ENCODE assay signal across 7 mouse cellular contexts in genomic region chr10:20547951-20548551, GRCm38 (mm10).
DNase-seq lines count a peak whose midpoint lies in the region; ATAC-seq and TF ChIP-seq lines count a peak whose summit lies in the region.

No protein-coding gene starts in this region.

- no peak for ATAC-seq in liver, embryonic 14.5 days (ENCODE audit: insufficient read depth)
- ATAC-seq in midbrain, postnatal 0 days (ENCODE audit: low FRiP score) = peak; percentile 64

- peak; percentile 47 for TF ChIP-seq CTCF in liver, embryonic 14.5 days (IDR thresholded peaks at IDR 0.05; ENCODE audit: low read depth)
- peak; percentile 58 for TF ChIP-seq CTCF in midbrain, postnatal 0 days (IDR thresholded peaks at IDR 0.05)

- H3K27me3 ChIP-seq in forebrain, embryonic 10.5 days (ENCODE audit: poor library complexity, severe bottlenecking) = peaks cover 40% of the 10 kb centered on the region
- no peaks in the 10 kb centered on the region for H3K27me3 ChIP-seq in liver, embryonic 14.5 days (ENCODE audit: control insufficient read depth, insufficient read depth, low read length)
- no peaks in the 10 kb centered on the region for H3K27me3 ChIP-seq in midbrain, postnatal 0 days (ENCODE audit: insufficient read depth, low read length)

- intact Hi-C loops in heart, postnatal 10 days (cut with DNase I) = loop anchor here (5.0 to 10.0 kb wide), 3 partner anchors 56 to 174 kb away; no protein-coding TSS in a partner anchor

- 2% methylated on average over 19 of the region's 19 CpGs for WGBS in forebrain, embryonic 10.5 days
- 2% methylated on average over 19 of the region's 19 CpGs for WGBS in liver, embryonic 14.5 days (ENCODE audit: insufficient replicate concordance)
- WGBS in midbrain, postnatal 0 days = under 1% methylated on average over 19 of the region's 19 CpGs

- TF ChIP-seq EP300 in liver, embryonic 14.5 days (IDR thresholded peaks at IDR 0.05; ENCODE audit: low read depth) = no peak

- H3K4me3 ChIP-seq in forebrain, embryonic 10.5 days = peak overlapping the region; percentile 53
- H3K4me3 ChIP-seq in liver, embryonic 14.5 days (ENCODE audit: insufficient read depth in 1 of 2, low read depth in 2 of 2, low read length in 2 of 2) = peak overlapping the region; percentile 15 to 25
- H3K4me3 ChIP-seq in midbrain, postnatal 0 days (ENCODE audit: low read depth, low read length) = peak overlapping the region; percentile 38

- peak overlapping the region; percentile 83 for H3K27ac ChIP-seq in forebrain, embryonic 10.5 days
- no peak overlapping the region for H3K27ac ChIP-seq in liver, embryonic 14.5 days
- H3K27ac ChIP-seq in midbrain, postnatal 0 days (ENCODE audit: low read depth, low read length) = peak overlapping the region; percentile 74

- no peaks in the 10 kb centered on the region for H3K9me3 ChIP-seq in forebrain, embryonic 10.5 days
- no peaks in the 10 kb centered on the region for H3K9me3 ChIP-seq in liver, embryonic 14.5 days (ENCODE audit: control insufficient read depth, low read length)
- H3K9me3 ChIP-seq in midbrain, postnatal 0 days (ENCODE audit: low read length) = no peaks in the 10 kb centered on the region

- no peak overlapping the region for H3K9ac ChIP-seq in liver, embryonic 14.5 days (replicated peaks)
- H3K9ac ChIP-seq in midbrain, postnatal 0 days (replicated peaks; ENCODE audit: low read length, poor library complexity, severe bottlenecking) = peak overlapping the region; percentile 54

- H3K36me3 ChIP-seq in forebrain, embryonic 10.5 days (replicated peaks) = no peaks in the 10 kb centered on the region
- H3K36me3 ChIP-seq in liver, embryonic 14.5 days (replicated peaks; ENCODE audit: control insufficient read depth, insufficient read depth, low read depth) = no peaks in the 10 kb centered on the region
- no peaks in the 10 kb centered on the region for H3K36me3 ChIP-seq in midbrain, postnatal 0 days (ENCODE audit: insufficient read depth, low read length)

- peaks cover 30% of the 10 kb centered on the region for H3K4me1 ChIP-seq in forebrain, embryonic 10.5 days
- no peaks in the 10 kb centered on the region for H3K4me1 ChIP-seq in liver, embryonic 14.5 days (replicated peaks; ENCODE audit: control insufficient read depth in 2 of 2, insufficient read depth in 2 of 2, low read length in 1 of 2)
- peaks cover 5% of the 10 kb centered on the region; the same call in 1 of the 2 replicates for H3K4me1 ChIP-seq in midbrain, postnatal 0 days (ENCODE audit: insufficient read depth, low read length)

- DNase-seq in brain, adult 2 months (ENCODE audit: low read depth, low spot score) = peak; percentile 72
- peak; percentile 52 for DNase-seq in forebrain, embryonic 10.5 days (ENCODE audit: extremely low spot score, low spot score)
- DNase-seq in heart, postnatal 10 days = peak; percentile 72
- peak; percentile 50 to 76 for DNase-seq in kidney, postnatal 36 days
- DNase-seq in liver, embryonic 14.5 days (ENCODE audit: low read depth in 3 of 3, low spot score in 3 of 3) = no peak
- DNase-seq in midbrain, postnatal 0 days (ENCODE audit: low spot score) = peak; percentile 66
- DNase-seq in telencephalon, adult 2 months (ENCODE audit: low read depth, low spot score) = peak; percentile 16

- peak overlapping the region; percentile 53 for H3K4me2 ChIP-seq in liver, embryonic 14.5 days (ENCODE audit: low read depth)
- peak overlapping the region; percentile 70 for H3K4me2 ChIP-seq in midbrain, postnatal 0 days (ENCODE audit: low read depth, low read length, poor library complexity, severe bottlenecking)

Comparison
In these comparisons a context has a peak if more than half of its experiments do, and no peak if none do; other contexts are left out.
1. DNase-seq: peak in brain, adult 2 months (single experiment), forebrain, embryonic 10.5 days (single experiment), heart, postnatal 10 days (2 of 2), kidney, postnatal 36 days (2 of 2), midbrain, postnatal 0 days (single experiment) and telencephalon, adult 2 months (single experiment); none in liver, embryonic 14.5 days (0 of 3).
2. Peak in every context shown above with its lines, with median percentiles within 50 percentile points of each other: H3K4me3 ChIP-seq.